Comparison of ENCODE assay signal across 27 mouse cellular contexts in the genomic region with DNA sequence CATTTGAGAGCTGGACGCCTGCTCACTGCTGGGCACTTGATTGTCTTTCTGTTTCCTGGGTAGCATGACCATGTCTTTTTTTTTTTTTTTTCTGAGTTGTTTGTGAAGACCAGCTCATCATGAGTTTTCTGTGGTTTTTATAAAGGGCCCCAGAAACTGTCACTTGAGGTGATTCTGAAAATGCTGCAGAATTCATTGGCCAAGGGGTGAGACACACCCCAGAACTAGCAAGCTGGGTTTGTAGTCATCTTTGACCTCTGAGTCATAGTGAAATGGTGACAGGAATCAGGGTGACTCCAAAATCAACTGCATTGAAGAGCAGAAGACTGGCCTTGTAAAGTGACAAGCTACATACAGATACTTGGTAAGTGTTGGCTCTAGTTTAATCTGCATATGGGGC.
"Had no signal": no experiment of that assay in that cellular context is flagged by ENCODE, and none has a peak within 500 bp of the region (broad histone marks: within the 10 kb centered on the region; RNA-seq: fewer than 3 reads in every experiment).

No protein-coding gene starts in this region.

- H3K36me3 ChIP-seq: heart, embryonic 10.5 days; heart, embryonic 12.5 days; hindbrain, embryonic 10.5 days; hindbrain, embryonic 13.5 days; hindbrain, embryonic 15.5 days; intestine, embryonic 15.5 days; limb, embryonic 13.5 days; limb, embryonic 15.5 days; liver, embryonic 12.5 days had no signal

- H3K27me3 ChIP-seq: heart, embryonic 12.5 days; hindbrain, embryonic 13.5 days; hindbrain, embryonic 15.5 days; intestine, embryonic 15.5 days; limb, embryonic 15.5 days; liver, embryonic 12.5 days had no signal

- H3K9ac ChIP-seq: heart, embryonic 12.5 days; hindbrain, embryonic 13.5 days; hindbrain, embryonic 15.5 days; intestine, embryonic 15.5 days; limb, embryonic 13.5 days; limb, embryonic 15.5 days; liver, embryonic 12.5 days; liver, embryonic 14.5 days had no signal

- H3K4me1 ChIP-seq: intestine, embryonic 15.5 days; liver, embryonic 12.5 days had no signal

- DNase-seq: gastrocnemius, adult 2 months; gastrocnemius, postnatal 10 days; gastrocnemius, postnatal 25 days; heart, adult 18-20 months; heart, postnatal 10 days; heart, postnatal 4 days; kidney, adult 18-20 months; kidney, adult 8-10 months; kidney, postnatal 14 days; kidney, postnatal 36 days; layer of hippocampus, adult 9-11 months; layer of hippocampus, postnatal 36 days; left cerebral cortex, postnatal 4 days had no signal

- H3K27ac ChIP-seq: gastrocnemius, adult 2 months; heart, embryonic 10.5 days; hindbrain, embryonic 10.5 days; hindbrain, embryonic 13.5 days; hindbrain, embryonic 15.5 days; hindbrain, postnatal 0 days; intestine, embryonic 15.5 days; kidney, postnatal 0 days; limb, embryonic 13.5 days; limb, embryonic 15.5 days; liver, embryonic 12.5 days; liver, embryonic 14.5 days had no signal

- ATAC-seq: hindbrain, postnatal 0 days; inflammation-experienced regulatory T-cells, adult 6 months; intestine, embryonic 15.5 days; intestine, postnatal 0 days; liver, embryonic 12.5 days had no signal

- H3K9me3 ChIP-seq: heart, embryonic 10.5 days; heart, embryonic 12.5 days; hindbrain, embryonic 10.5 days; hindbrain, embryonic 13.5 days; hindbrain, embryonic 15.5 days; intestine, embryonic 15.5 days; limb, embryonic 13.5 days; limb, embryonic 15.5 days; liver, embryonic 12.5 days had no signal

- H3K4me3 ChIP-seq: gastrocnemius, adult 2 months; heart, embryonic 10.5 days; heart, embryonic 12.5 days; hindbrain, embryonic 10.5 days; hindbrain, embryonic 13.5 days; hindbrain, embryonic 15.5 days; intestine, embryonic 15.5 days; limb, embryonic 13.5 days; limb, embryonic 15.5 days; liver, embryonic 12.5 days had no signal

- H3K4me2 ChIP-seq: heart, embryonic 12.5 days; hindbrain, embryonic 13.5 days; hindbrain, embryonic 15.5 days; intestine, embryonic 15.5 days; limb, embryonic 13.5 days; limb, embryonic 15.5 days; liver, embryonic 12.5 days had no signal
